ENCODE assay signal across 11 mouse cellular contexts in the genomic region with DNA sequence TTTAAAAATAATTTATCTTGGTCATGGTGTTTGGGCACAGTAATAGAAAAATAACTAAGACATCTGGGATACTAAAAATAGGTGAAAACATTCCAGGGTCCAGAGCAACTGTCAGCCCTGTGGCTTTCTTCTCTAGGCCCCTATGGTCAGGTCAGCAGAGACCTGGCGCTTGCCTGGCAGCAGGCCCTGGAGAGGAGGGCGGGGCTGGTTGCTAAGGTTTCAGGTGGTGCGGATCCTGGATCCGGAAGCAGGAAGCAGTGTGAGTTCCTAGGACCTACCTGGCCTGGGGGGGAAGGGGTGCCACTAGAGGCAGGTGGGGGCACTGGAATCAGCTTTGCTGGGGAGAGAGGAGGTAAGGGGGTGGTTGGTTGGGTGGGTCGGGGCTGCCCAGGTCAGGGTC. TPM values are rescaled to one million over a fixed set of nuclear protein-coding genes. Genes with fewer than 3 reads are reported as not detected.
DNase-seq lines count a peak whose midpoint lies in the region; ATAC-seq and TF ChIP-seq lines count a peak whose summit lies in the region.
"Had no signal": no experiment of that assay in that cellular context is flagged by ENCODE, and none has a peak within 500 bp of the region (broad histone marks: within the 10 kb centered on the region; RNA-seq: fewer than 3 reads in every experiment).

A gene (plus strand): TSS at position 222 of the 400 bp plus-strand sequence.

- no peaks in the 10 kb centered on the region for H3K9me3 ChIP-seq in forebrain, postnatal 0 days (ENCODE audit: low read length)
- H3K9me3 ChIP-seq: megakaryocyte, embryonic 14.5 days had no signal

- H3K27ac ChIP-seq in forebrain, postnatal 0 days (ENCODE audit: low read depth, low read length): no peak within 1 kb of the TSS

- no peaks in the 10 kb centered on the region for H3K27me3 ChIP-seq in forebrain, postnatal 0 days (ENCODE audit: insufficient read depth, low read length)
- H3K27me3 ChIP-seq: megakaryocyte, embryonic 14.5 days had no signal

- no peaks in the 10 kb centered on the region for H3K4me1 ChIP-seq in forebrain, postnatal 0 days (ENCODE audit: insufficient read depth)

- 0 out of 2 replicates have a peak, but pooled peaks cover 6% of the 10 kb centered on the region for H3K36me3 ChIP-seq in forebrain, postnatal 0 days (ENCODE audit: insufficient read depth)

- H3K4me3 ChIP-seq in forebrain, postnatal 0 days (ENCODE audit: low read depth, low read length): no peak within 1 kb of the TSS
- H3K4me3 ChIP-seq: megakaryocyte, embryonic 14.5 days had no signal

- WGBS in forebrain, postnatal 0 days: 59% methylated on average over 5 of the region's 5 CpGs

- intact Hi-C loops in gastrocnemius, postnatal 36 days (cut with DNase I): no loop called here

- TF ChIP-seq CTCF in forebrain, postnatal 0 days (IDR thresholded peaks at IDR 0.05; ENCODE audit: low read depth): no peak

- DNase-seq in urinary bladder, adult 2 months (ENCODE audit: low spot score): no peak
- no peak for DNase-seq in urinary bladder, postnatal 4 days (ENCODE audit: low spot score in 2 of 2)
- DNase-seq in kidney, adult 9 months: peak; percentile 91
- DNase-seq in lung, adult 18-20 months: peak; percentile 84 to 91
- peak; percentile 80 for DNase-seq in yolk sac, embryonic 10.5 days (ENCODE audit: low spot score)
- no peak for DNase-seq in adrenal gland, adult 2 months
- no peak for DNase-seq in gastrocnemius, postnatal 36 days
- no peak for DNase-seq in forebrain, postnatal 0 days
- DNase-seq: cerebellum, adult 9-10 months; heart, postnatal 14 days had no signal

- ATAC-seq in forebrain, postnatal 0 days: no peak

- no peak within 1 kb of the TSS for H3K9ac ChIP-seq in forebrain, postnatal 0 days

- no peak within 1 kb of the TSS for H3K4me2 ChIP-seq in forebrain, postnatal 0 days (ENCODE audit: low read depth)

RNA-seq across cellular contexts. Expression of the gene that starts here (rescaled TPM):
- 72.4 and 92.6 TPM in 2 replicates for polyA plus RNA-seq in urinary bladder, adult 2 months (2012; rRNA removed)
- not detected for total RNA-seq in adrenal gland, adult 2 months (2021)
- polyA plus RNA-seq in adrenal gland, adult 2 months (2012; rRNA removed): 0.38 TPM in 1 of 2 replicates, not detected in the other
- total RNA-seq in gastrocnemius, postnatal 36 days (2021): not detected
- total RNA-seq in forebrain, postnatal 0 days (2014; rRNA removed): not detected in 2 replicates
- polyA plus RNA-seq in forebrain, postnatal 0 days (2015; fragmentation: Nextera tagmentation; extraction: Ambion mirVana): 0.87 and 1.8 TPM in 2 replicates
- total RNA-seq: heart, postnatal 14 days had no signal

Comparison
In these comparisons a context has a peak if more than half of its experiments do, and no peak if none do; other contexts are left out.
1. RNA of the gene that starts here (polyA plus RNA-seq): 72.4 to 92.6 TPM in urinary bladder, adult 2 months; 0.87 to 1.8 TPM in forebrain, postnatal 0 days and 0.38 TPM in adrenal gland, adult 2 months; every median in the first group is over 10 times any median in the second.
2. DNase-seq: peak in kidney, adult 9 months (single experiment), lung, adult 18-20 months (2 of 2) and yolk sac, embryonic 10.5 days (single experiment); none in urinary bladder, adult 2 months (single experiment), urinary bladder, postnatal 4 days (0 of 2), adrenal gland, adult 2 months (single experiment), gastrocnemius, postnatal 36 days (0 of 2) and forebrain, postnatal 0 days (single experiment).